Mouse (Mus musculus) liver, adult 2 months (tissue): ENCODE data around the gene Gm20696. TPM values are rescaled to one million over a fixed set of nuclear protein-coding genes. Genes with fewer than 3 reads are reported as not detected.

ENCODE experiments used
- DNase-seq: peaks from one replicate; pipeline ENCODE4 v3.0.0-alpha.2; 2011; ENCODE audit warnings: low read depth, low spot score; ENCODE audit errors: extremely low read depth
- H3K27ac ChIP-seq: fragments of 200-500 bp; replicated peaks from 2 replicates; pipeline ENCODE4 v1.5.1; 2012; ENCODE audit warnings: low read depth, mild to moderate bottlenecking, control low read depth, inconsistent platforms, low read length; ENCODE audit not compliant: insufficient read depth
- H3K27me3 ChIP-seq: fragments of 200-500 bp; 2 replicates; pipeline ENCODE4 v1.6.1; 2012; ENCODE audit warnings: mild to moderate bottlenecking, moderate library complexity, low read length, inconsistent platforms; ENCODE audit not compliant: control insufficient read depth, insufficient read depth
- H3K36me3 ChIP-seq: fragments of 200-500 bp; 2 replicates; pipeline ENCODE4 v1.6.1; 2012; ENCODE audit warnings: low read length, inconsistent platforms; ENCODE audit not compliant: control insufficient read depth, insufficient read depth
- H3K4me1 ChIP-seq: fragments of 200-500 bp; 2 replicates; pipeline ENCODE4 v1.6.1; 2011; ENCODE audit warnings: low read length; ENCODE audit not compliant: control insufficient read depth, insufficient read depth
- H3K4me3 ChIP-seq: fragments of 200-500 bp; 2 replicates; pipeline ENCODE4 v1.5.1; 2011; ENCODE audit warnings: low read depth, mild to moderate bottlenecking, control low read depth, low read length, moderate library complexity; ENCODE audit not compliant: insufficient read depth
- H3K79me2 ChIP-seq: fragments of 200-500 bp; 2 replicates; pipeline ENCODE4 v1.6.1; 2012; ENCODE audit warnings: inconsistent platforms, mild to moderate bottlenecking, low read length, moderate library complexity; ENCODE audit not compliant: control insufficient read depth, insufficient read depth
- H3K9ac ChIP-seq: fragments of 200-500 bp; 2 replicates; pipeline ENCODE4 v1.6.1; 2012; ENCODE audit warnings: low read depth, mild to moderate bottlenecking, control low read depth, inconsistent platforms, low read length
- CTCF ChIP-seq: fragments of 200-500 bp; IDR thresholded peaks from 2 replicates; pipeline ENCODE4 v1.5.1; 2011; ENCODE audit warnings: low read depth, low read length, control low read depth
- POLR2A ChIP-seq: fragments of 200-500 bp; IDR thresholded peaks from 2 replicates; pipeline ENCODE4 v1.6.1; 2011; ENCODE audit warnings: low read length, control low read depth; ENCODE audit not compliant: insufficient read depth; ENCODE audit errors: extremely low read depth
- WGBS: fragments of 180-500 bp; shearing (Covaris S2); methylation state at CpG from one replicate; pipeline ENCODE4 v1.1.7; 2018; 5-methylcytosine and 5-hydroxymethylcytosine counted together
- polyA plus RNA-seq: library from polyadenylated mRNA; depleted of rRNA; stranded (reverse); fragments of >200 nt; gene quantifications from 2 replicates; pipeline ENCODE4 v1.2.3, GENCODE M21; 2012
- total RNA-seq: library from RNA; depleted of rRNA; stranded (reverse); fragments of >200 nt; gene quantifications from 2 replicates; pipeline ENCODE4 v1.2.3, GENCODE M21; 2014

Gene Gm20696
- total and polyA plus RNA-seq, 2 experiments = 0.26 to 6.5 TPM

DNA sequence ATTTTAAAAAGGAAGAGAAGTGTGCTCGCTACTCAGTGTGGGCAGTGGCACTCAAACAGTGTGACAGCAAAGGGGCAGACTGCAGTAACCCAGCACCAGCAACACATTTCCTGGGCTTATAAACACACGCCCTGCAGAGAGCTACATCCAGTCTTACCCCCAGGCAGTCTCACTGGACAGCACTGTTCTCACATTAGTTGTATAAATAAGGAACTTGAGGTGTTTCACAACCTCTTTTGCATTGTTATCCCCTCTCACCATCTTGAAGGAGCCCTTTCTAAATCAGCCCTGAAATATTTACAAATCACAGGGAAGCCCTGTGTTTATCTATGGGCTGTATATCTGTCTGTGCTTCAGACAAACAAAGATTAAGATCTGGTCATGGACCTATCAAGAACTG is 17.3 kb downstream of the Gm20696 start:
- WGBS = 69% methylated on average over 2 of the region's 2 CpGs
- Histone ChIP-seq H3K4me3 (no peak overlapping the region), H3K9ac (no peak overlapping the region), H3K27me3 (no peaks in the 10 kb centered on the region), H3K27ac (no peak overlapping the region), H3K36me3 (no peaks in the 10 kb centered on the region), H3K79me2 (no peaks in the 10 kb centered on the region), H3K4me1 (peaks cover 4% of the 10 kb centered on the region)
- DNase-seq = no peak
- TF ChIP-seq POLR2A (no peak), CTCF (no peak)

DNA sequence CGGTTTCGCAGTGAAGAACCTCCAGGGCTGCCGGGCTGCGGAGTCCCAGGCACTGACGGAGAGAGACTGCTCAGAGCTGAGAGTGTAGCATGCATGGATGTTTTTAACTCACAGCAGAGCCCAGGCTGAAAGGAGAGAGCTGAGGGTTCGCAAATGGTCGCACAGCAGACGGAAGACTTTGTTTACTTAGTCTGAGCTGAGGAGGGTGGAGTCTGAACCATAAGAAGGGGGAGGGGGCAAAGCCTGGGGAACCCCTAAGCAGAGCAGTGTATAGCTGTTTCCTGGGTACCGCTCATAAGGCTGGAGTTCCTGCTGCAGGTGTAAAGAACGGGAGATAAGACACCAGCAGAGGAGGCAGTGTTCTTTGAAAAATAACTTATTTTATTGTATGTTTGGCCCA is 20.3 kb downstream of the Gm20696 start:
- H3K36me3 ChIP-seq = no peaks in the 10 kb centered on the region
- DNase-seq = no peak
- H3K27me3 ChIP-seq = no peaks in the 10 kb centered on the region
- H3K4me1 ChIP-seq = peaks cover 10% of the 10 kb centered on the region
- H3K27ac ChIP-seq = no peak overlapping the region
- TF ChIP-seq CTCF (no peak), POLR2A (no peak)
- 72% methylated on average over 10 of the region's 10 CpGs for WGBS
- H3K4me3 ChIP-seq = no peak overlapping the region
- H3K9ac ChIP-seq = no peak overlapping the region
- H3K79me2 ChIP-seq = no peaks in the 10 kb centered on the region

DNA sequence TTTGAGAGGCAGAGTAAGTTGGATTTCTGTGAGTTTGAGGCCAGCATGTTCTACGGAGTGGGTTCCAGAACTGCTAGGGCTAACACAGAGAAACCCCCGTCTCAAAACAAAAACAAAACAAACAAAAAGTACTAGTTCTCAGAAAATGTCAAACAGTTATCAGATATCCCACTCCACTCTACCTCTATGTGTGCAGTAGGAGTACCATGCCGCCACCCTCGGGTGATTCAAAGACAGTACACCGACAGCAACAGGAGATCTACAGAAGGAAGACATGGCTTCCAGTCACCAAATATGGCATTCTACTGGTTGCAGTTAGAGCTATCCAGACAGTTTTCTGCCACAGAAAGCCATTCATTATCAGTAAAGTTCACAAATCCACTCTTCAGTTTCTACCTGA is 21.7 kb downstream of the Gm20696 start:
- Histone ChIP-seq H3K36me3 (no peaks in the 10 kb centered on the region), H3K27ac (0 out of 2 replicates have a peak overlapping the region, but pooled peaks have one; percentile 15), H3K79me2 (no peaks in the 10 kb centered on the region), H3K4me1 (peaks cover 10% of the 10 kb centered on the region), H3K4me3 (no peak overlapping the region), H3K27me3 (no peaks in the 10 kb centered on the region), H3K9ac (no peak overlapping the region)
- DNase-seq = no peak
- 81% methylated on average over 5 of the region's 5 CpGs for WGBS
- TF ChIP-seq CTCF = no peak
- no peak for TF ChIP-seq POLR2A

DNA sequence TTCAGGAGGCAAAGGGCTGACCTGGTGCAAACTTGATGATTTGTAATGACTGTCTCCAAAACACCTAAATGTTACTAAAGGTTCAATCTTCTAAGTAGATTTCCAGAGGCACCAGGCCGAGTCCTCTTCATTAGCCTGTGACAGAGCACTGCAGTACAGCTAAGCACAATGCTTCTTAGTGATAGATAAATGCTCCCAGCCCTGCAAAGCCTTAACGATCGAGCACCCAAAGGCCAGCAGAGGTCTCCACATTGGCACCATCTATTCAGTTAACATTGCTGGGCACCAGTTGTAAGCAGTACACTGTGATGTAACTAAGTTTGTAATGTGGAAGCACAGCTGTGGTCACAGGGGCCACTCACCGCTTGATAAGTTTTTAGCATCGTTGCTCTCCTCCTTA is 22.2 kb downstream of the Gm20696 start:
- TF ChIP-seq CTCF (no peak), POLR2A (no peak)
- peak; percentile 51 for DNase-seq
- Histone ChIP-seq H3K9ac (no peak overlapping the region), H3K4me1 (peaks cover 10% of the 10 kb centered on the region), H3K79me2 (no peaks in the 10 kb centered on the region), H3K27me3 (no peaks in the 10 kb centered on the region), H3K27ac (peak overlapping the region; percentile 15; the same call in 1 of the 2 replicates), H3K4me3 (no peak overlapping the region), H3K36me3 (no peaks in the 10 kb centered on the region)
- 44% methylated on average over 5 of the region's 5 CpGs for WGBS

DNA sequence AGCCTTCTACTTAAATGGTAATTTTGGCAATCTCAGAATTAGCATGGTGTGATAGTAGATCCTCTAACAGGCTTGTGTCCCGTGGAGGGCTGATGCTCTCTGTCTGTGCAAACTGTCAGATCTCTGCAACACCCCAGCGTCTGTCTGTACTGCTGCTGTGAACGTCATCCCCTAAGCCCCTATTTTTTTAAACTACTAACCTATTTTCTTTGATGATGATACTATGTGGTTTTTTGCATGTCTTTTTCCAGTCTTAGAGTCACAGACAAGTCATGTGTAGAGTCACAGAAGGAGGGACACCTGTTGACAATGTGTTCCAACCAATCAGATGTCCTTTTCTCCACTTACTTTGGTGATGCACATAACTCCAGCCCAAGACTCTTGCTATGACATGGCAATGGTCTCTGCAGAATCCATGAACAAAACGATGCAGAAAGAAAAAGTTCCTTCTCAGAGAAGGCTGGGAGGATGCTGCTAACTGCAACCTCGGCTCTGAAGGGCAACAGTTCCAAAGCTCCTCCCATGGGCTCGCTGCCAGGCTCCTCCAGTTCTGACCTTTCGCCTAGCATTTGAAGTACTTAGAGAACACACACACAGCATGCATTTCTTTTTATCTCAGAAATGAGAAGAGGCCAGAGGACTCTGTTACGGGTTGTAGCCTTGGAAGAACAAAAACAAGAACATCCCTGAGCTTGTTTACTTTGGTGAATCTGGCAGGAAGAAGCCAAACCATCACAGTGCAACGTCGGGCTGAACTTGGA is 23.0 kb downstream of the Gm20696 start:
- Histone ChIP-seq H3K27me3 (no peaks in the 10 kb centered on the region), H3K79me2 (no peaks in the 10 kb centered on the region), H3K9ac (no peak overlapping the region), H3K4me3 (no peak overlapping the region), H3K4me1 (peaks cover 10% of the 10 kb centered on the region), H3K36me3 (no peaks in the 10 kb centered on the region), H3K27ac (peak overlapping the region; percentile 15; the same call in 1 of the 2 replicates)
- WGBS = 27% methylated on average over 10 of the region's 10 CpGs
- TF ChIP-seq CTCF (no peak), POLR2A (no peak)
- peak; percentile 82 for DNase-seq

DNA sequence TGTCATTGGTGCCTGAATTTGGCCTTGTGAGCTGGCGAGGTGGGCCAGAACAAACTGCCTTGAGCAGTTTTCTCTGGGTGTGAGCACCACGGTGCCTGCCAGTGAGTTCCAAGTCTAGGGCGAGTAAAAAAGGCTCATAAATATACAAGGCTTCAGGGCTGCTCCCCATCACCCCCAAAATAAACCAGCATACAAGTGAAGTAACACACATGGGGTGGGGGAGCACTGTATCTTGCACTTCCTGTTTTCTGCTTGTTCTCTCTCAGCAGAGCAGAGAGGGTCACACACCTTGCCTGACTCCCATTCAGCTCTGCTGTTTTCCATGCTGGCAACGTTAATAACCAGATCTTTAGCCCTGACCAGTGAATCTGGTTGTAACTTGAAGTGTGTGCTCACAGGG is 29.1 kb downstream of the Gm20696 start:
- DNase-seq = no peak
- no peaks in the 10 kb centered on the region for H3K4me1 ChIP-seq
- no peaks in the 10 kb centered on the region for H3K36me3 ChIP-seq
- no peaks in the 10 kb centered on the region for H3K79me2 ChIP-seq
- no peaks in the 10 kb centered on the region for H3K27me3 ChIP-seq
- no peak overlapping the region for H3K9ac ChIP-seq
- TF ChIP-seq CTCF (no peak), POLR2A (no peak)
- 89% methylated on average over 4 of the region's 4 CpGs for WGBS
- H3K27ac ChIP-seq = no peak overlapping the region
- no peak overlapping the region for H3K4me3 ChIP-seq
